Mouse (Mus musculus): ENCODE results near the gene 4930432K21Rik.
A peak's percentile ranks its signal among the peaks of the same experiment; 100 is the strongest.

4930432K21Rik gene

DNA sequence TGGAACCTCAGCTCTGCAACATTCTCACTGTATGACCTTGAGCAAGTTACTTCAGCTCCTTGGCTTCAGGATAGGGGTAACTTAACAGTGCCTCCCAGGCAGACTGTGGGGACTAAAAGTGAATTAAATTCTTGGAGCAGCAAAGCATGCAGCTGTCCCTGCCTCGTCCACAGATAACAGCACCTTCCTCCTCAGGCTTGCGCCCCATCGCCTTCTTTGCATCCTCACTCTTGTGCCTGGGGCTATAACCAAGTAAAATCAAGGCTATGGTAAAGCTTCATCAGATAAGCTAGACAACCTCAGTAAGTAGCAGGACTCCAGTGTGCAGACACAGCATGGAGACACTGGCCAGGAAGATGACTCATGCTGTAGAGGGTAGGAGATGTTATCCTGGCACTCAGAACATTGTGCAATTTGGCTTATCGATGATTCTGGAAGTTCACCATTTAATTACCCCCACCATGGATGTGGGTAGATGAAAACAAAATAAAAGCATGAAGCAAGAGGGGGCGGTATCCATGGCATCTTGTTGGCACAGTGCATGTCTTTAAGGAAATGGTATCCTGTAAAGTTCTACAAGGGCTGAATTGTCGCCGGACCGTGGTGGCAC, 3.1 kb upstream of the 4930432K21Rik start:
- ATAC-seq (ENCODE audit: insufficient number of reproducible peaks, low FRiP score, low TSS enrichment): no peak

DNA sequence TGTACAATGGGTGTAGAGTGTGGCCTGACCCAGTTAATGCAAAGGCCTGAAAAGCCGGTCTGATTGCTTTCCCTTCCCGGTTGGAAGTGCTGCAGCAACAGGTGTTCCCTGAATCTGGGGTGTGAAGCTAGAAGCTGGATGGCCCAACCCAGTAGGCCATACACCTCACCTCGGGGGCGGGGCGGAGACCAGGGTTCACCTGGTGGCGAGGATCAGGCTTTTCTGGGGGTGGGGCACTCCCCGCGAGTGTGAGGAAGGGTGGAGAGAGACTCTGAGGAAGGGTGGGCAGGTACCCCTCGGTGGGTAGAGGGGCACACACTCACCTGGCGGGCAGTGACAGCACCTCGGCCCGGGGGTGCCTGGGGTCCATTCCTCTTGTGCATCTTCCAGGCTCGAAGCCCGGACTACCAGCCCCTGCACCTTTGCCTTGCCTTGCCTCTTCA, 480 bp upstream of the 4930432K21Rik start:
- ATAC-seq (ENCODE audit: insufficient number of reproducible peaks, low FRiP score, low TSS enrichment): peak; percentile 60

GRCm38 (mm10) chr8:84148531-84148850, 666 bp downstream of the 4930432K21Rik start:
- ATAC-seq (ENCODE audit: insufficient number of reproducible peaks, low FRiP score, low TSS enrichment): no peak

GRCm38 (mm10) chr8:84149181-84149580, 1.4 kb downstream of the 4930432K21Rik start:
- ATAC-seq (ENCODE audit: insufficient number of reproducible peaks, low FRiP score, low TSS enrichment): no peak

DNA sequence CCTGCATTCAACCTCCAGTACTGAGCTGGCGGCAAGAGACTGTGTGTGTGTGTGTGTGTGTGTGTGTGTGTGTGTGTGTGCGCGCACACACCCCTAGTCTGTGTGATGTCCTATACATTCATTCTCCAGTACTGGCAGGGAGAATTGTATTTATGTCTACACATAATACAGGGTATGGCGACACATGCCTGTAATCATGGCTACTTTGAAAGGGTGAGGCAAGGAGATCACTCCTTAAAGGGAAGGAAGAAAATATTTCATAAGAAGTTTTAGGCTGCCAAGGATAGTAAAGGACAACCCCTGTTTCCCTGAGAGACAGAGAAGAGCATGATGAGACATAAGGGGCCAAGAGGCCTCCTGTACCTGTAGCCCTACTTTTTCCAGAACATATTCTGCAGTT, 9.8 kb downstream of the 4930432K21Rik start:
- no peak for ATAC-seq (ENCODE audit: insufficient number of reproducible peaks, low FRiP score, low TSS enrichment)

DNA sequence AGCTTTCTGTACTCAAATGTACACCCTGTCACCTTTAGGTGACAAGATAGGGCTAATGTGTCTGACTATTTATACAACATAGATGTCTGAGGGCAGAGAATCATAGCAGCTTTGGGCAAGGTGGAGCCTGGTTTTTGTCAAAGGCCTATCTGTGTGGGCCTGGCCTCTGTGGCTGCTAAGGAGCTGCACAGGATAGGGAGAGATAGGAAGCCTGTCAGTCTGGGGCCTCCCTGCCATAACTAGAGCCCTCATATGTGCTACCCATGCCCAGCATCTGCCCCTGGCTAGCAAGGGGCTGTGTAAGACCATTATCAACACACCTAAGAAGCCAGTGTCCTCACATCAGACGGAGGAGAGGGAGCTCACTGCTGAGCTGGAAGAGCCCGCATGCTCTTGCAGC, 19.9 kb downstream of the 4930432K21Rik start:
- no peak for ATAC-seq (ENCODE audit: insufficient number of reproducible peaks, low FRiP score, low TSS enrichment)

- ATAC-seq (ENCODE audit: insufficient number of reproducible peaks, low FRiP score, low TSS enrichment): no peak
These were observed 22.3 kb downstream of the 4930432K21Rik start for GRCm38 (mm10) chr8:84170096-84170495.

GRCm38 (mm10) chr8:84173861-84174260, 26.0 kb downstream of the 4930432K21Rik start:
- ATAC-seq (ENCODE audit: insufficient number of reproducible peaks, low FRiP score, low TSS enrichment): peak; percentile 71

DNA sequence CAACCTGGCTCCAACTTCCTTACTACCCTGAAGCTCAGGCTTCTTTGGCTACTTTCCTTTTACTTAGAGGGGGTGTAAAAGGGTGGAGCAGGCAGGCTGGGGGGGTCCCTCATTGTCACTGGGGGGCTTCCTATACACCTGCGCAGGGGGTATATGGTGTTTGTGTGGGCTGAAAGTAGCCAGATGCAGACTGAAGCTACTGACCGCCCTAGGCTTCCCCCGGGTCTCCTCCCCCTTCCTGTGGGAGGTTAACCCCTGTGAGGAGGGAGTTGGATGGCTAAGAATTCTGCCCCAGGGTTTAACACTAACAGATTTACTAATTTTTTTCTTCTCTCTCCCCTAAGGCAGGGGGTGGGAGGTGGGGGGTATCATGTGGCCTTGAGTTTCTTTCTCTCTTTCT, 28.7 kb downstream of the 4930432K21Rik start:
- no peak for ATAC-seq (ENCODE audit: insufficient number of reproducible peaks, low FRiP score, low TSS enrichment)

DNA sequence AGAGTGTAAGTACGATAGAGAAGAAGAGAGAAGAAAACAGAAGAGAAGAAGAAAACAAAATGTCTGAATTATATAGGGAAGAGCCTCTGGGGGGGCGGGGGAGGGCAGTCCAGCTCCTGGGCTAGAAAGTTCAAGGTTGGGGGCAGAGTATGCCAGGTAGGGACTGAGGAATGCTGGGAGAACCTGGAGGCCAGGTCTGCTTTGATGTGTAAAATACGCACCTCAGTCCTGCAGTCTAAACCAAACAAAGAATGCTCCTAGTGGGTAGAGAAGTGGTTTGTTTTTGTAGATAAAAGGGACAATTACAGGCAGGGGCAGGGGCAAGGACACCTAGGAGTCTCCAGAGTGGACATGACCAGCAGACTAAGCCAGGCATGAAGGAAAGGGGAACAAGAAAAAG, 29.6 kb downstream of the 4930432K21Rik start:
- no peak for ATAC-seq (ENCODE audit: insufficient number of reproducible peaks, low FRiP score, low TSS enrichment)

GRCm38 (mm10) chr8:84178592-84178991, 30.8 kb downstream of the 4930432K21Rik start:
- no peak for ATAC-seq (ENCODE audit: insufficient number of reproducible peaks, low FRiP score, low TSS enrichment)

DNA sequence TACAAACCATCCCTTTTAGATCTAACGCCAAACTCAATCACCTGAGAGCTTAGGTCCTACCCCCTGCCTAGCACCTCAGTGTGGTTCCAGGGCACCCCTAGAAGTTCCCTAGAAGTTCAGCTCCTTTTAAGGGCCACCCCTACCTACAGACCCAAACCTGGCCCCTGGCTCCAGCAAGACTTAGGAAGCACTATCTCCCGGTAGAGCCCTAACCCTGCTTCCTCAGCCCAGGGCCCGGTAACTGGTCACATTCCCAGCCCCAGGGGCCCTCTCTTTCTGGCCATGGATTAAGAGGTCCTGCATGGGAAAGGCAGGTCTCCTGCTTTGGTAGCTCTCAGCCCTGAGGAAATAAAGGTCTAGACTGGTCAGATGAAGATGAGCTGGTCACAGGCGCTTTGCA, 32.1 kb downstream of the 4930432K21Rik start:
- ATAC-seq (ENCODE audit: insufficient number of reproducible peaks, low FRiP score, low TSS enrichment): no peak

GRCm38 (mm10) chr8:84180530-84181190, 32.8 kb downstream of the 4930432K21Rik start:
- no peak for ATAC-seq (ENCODE audit: insufficient number of reproducible peaks, low FRiP score, low TSS enrichment)

- ATAC-seq (ENCODE audit: insufficient number of reproducible peaks, low FRiP score, low TSS enrichment): no peak
These were observed 35.0 kb downstream of the 4930432K21Rik start for GRCm38 (mm10) chr8:84182833-84183232.

- ATAC-seq (ENCODE audit: insufficient number of reproducible peaks, low FRiP score, low TSS enrichment): no peak; the same call in 1 of the 2 replicates
These were observed 35.6 kb downstream of the 4930432K21Rik start for GRCm38 (mm10) chr8:84183261-84184084.

- ATAC-seq (ENCODE audit: insufficient number of reproducible peaks, low FRiP score, low TSS enrichment): no peak; the same call in 1 of the 2 replicates
These were observed 36.5 kb downstream of the 4930432K21Rik start for GRCm38 (mm10) chr8:84184085-84185043.

- ATAC-seq (ENCODE audit: insufficient number of reproducible peaks, low FRiP score, low TSS enrichment): no peak
These were observed 37.3 kb downstream of the 4930432K21Rik start, which contains the start of gene Nanos3 for GRCm38 (mm10) chr8:84185117-84185516. Gene Nanos3, minus strand, starts transcription at chr8:84185217.

- ATAC-seq (ENCODE audit: insufficient number of reproducible peaks, low FRiP score, low TSS enrichment): peak; percentile 77
These were observed 38.7 kb downstream of the 4930432K21Rik start for GRCm38 (mm10) chr8:84186547-84186946.

DNA sequence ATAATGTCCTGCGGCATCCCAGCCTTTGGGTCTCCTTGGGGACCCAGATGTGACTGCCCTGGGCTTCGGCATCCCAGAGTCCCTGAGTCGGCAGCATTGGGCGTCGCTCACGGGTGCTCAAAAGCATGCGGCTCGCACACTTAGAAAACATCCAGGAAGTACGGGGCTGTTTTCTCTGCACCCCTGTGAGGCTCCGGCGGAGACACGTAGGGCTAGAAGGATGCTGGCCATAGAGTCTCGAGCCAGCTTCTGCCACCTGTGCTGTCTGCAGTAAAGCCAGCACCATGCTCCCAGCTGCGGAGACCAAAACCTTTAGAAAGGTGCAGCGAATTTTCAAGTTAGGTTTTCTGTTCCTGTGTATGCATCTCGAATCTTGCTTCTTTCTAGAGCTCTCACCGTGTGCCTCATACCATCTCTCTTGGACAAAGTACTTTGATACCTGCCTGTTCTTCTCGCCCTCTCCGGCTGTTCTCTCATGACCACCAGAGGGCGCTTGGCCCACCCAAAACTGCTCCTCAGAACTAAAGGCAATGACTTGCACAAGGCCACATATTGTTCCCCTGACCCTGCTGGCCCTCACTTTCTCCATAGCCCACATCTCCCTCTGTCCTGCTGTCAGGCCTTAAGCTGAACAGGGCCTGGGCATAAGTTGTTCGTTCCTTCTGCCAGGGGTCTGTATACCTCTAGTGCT, 39.4 kb downstream of the 4930432K21Rik start:
- no peak for ATAC-seq (ENCODE audit: insufficient number of reproducible peaks, low FRiP score, low TSS enrichment)

DNA sequence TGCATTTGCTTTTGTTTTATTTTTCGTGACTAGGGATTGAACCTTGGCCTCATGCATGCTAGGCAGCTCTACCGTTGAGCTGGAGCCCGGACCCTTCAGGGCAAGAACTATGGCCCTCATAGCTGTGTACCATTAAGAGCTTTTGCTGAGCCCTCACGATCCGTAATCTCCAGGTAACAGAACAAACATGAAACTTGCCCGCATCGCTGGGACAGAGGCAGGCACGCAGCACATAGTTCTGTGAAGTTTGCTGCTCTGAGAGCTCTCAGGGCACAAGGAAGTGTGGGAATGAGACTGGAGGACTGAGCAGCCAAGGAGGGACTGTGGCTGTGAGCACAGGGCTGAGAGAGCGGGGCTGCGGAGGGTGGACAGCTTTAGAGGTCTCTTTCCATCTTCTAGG, 40.8 kb downstream of the 4930432K21Rik start:
- ATAC-seq (ENCODE audit: insufficient number of reproducible peaks, low FRiP score, low TSS enrichment): no peak

Data from cerebellum, adult (tissue).